Comparison of ENCODE assay signal across 8 mouse cellular contexts in genomic region chr13:74462318-74462698, GRCm38 (mm10). TPM values are rescaled to one million over a fixed set of nuclear protein-coding genes. Genes with fewer than 3 reads are reported as not detected.
DNase-seq lines count a peak whose midpoint lies in the region; ATAC-seq and TF ChIP-seq lines count a peak whose summit lies in the region.
"Not testable (repeated sequence)": the region's sequence is repeated elsewhere in the genome, so short reads cannot be mapped to it uniquely, and the experiment has no call there.

No protein-coding gene starts in this region.

- H3K27ac ChIP-seq in CH12.LX (ENCODE audit: insufficient read depth, low read depth): peak overlapping the region; percentile 55; the same call in 1 of the 2 replicates
- not testable (repeated sequence) for H3K27ac ChIP-seq in forebrain, embryonic 14.5 days (ENCODE audit: low read depth, low read length); olfactory bulb, adult 2 months (ENCODE audit: insufficient read depth, low read depth, low read length)
- peak overlapping the region; percentile 91 for H3K27ac ChIP-seq in hindbrain, embryonic 10.5 days
- peak overlapping the region; percentile 99 for H3K27ac ChIP-seq in kidney, embryonic 15.5 days
- peak overlapping the region; percentile 94 for H3K27ac ChIP-seq in liver, embryonic 11.5 days (ENCODE audit: low read depth, low read length)
- peak overlapping the region; percentile 90 for H3K27ac ChIP-seq in midbrain, embryonic 10.5 days (replicated peaks)

- dilution Hi-C loops in CH12.LX (cut with MboI; ENCODE audit: extremely low pct_ligation_motif_present, extremely low pct_unique_long_range_greater_than_20kb, low sequenced_read_pairs): not testable (repeated sequence)

- not testable (repeated sequence) for H3K36me3 ChIP-seq in CH12.LX (replicated peaks in 1 of 2; ENCODE audit: control insufficient read depth in 1 of 2, insufficient read depth in 1 of 2, low read length in 1 of 2); forebrain, embryonic 14.5 days (ENCODE audit: control insufficient read depth, insufficient read depth, low read length); hindbrain, embryonic 10.5 days; kidney, embryonic 15.5 days; liver, embryonic 11.5 days (ENCODE audit: control insufficient read depth, insufficient read depth, low read length); midbrain, embryonic 10.5 days

- not testable (repeated sequence) for TF ChIP-seq CTCF in CH12.LX (conservative IDR thresholded peaks at IDR 0.05 in 1 of 2, IDR thresholded peaks at IDR 0.05 in 1 of 2; ENCODE audit: low read depth in 2 of 2, low read length in 2 of 2); olfactory bulb, adult 2 months (IDR thresholded peaks at IDR 0.05; ENCODE audit: insufficient read depth, low read depth, low read length)

- not testable (repeated sequence) for DNase-seq in CH12.LX (ENCODE audit: extremely low read depth); forebrain, embryonic 14.5 days (ENCODE audit: low spot score); hindbrain, embryonic 10.5 days (ENCODE audit: low spot score); liver, embryonic 11.5 days (ENCODE audit: low spot score); midbrain, embryonic 10.5 days (ENCODE audit: low spot score)
- DNase-seq in cerebellum, postnatal 10 days: peak; percentile 28 to 43

- peak overlapping the region; percentile 92 for H3K9ac ChIP-seq in CH12.LX (ENCODE audit: insufficient read depth, low read depth)
- peak overlapping the region; percentile 67 for H3K9ac ChIP-seq in forebrain, embryonic 14.5 days (ENCODE audit: low read length)
- H3K9ac ChIP-seq in kidney, embryonic 15.5 days: peak overlapping the region; percentile 61
- peak overlapping the region; percentile 64 for H3K9ac ChIP-seq in liver, embryonic 11.5 days (ENCODE audit: low read depth, low read length)

- H3K4me1 ChIP-seq in CH12.LX (ENCODE audit: control insufficient read depth in 1 of 2, insufficient read depth in 2 of 2); forebrain, embryonic 14.5 days (ENCODE audit: control insufficient read depth, insufficient read depth, low read length); hindbrain, embryonic 10.5 days (replicated peaks); kidney, embryonic 15.5 days; liver, embryonic 11.5 days (replicated peaks; ENCODE audit: control insufficient read depth, insufficient read depth, low read length); midbrain, embryonic 10.5 days; olfactory bulb, adult 2 months (ENCODE audit: control insufficient read depth, insufficient read depth, low read length): not testable (repeated sequence)

- H3K9me3 ChIP-seq in CH12.LX (replicated peaks; ENCODE audit: low read length); forebrain, embryonic 14.5 days (replicated peaks; ENCODE audit: control insufficient read depth, low read length); hindbrain, embryonic 10.5 days; kidney, embryonic 15.5 days (replicated peaks); liver, embryonic 11.5 days (ENCODE audit: control insufficient read depth, low read length); midbrain, embryonic 10.5 days (replicated peaks): not testable (repeated sequence)

- TF ChIP-seq RAD21 in CH12.LX (IDR thresholded peaks at IDR 0.05; ENCODE audit: low read depth, low read length): not testable (repeated sequence)

- WGBS in forebrain, embryonic 14.5 days: 3% methylated on average over 7 of the region's 7 CpGs
- WGBS in hindbrain, embryonic 10.5 days: 5% methylated on average over 7 of the region's 7 CpGs
- WGBS in kidney, embryonic 15.5 days: 4% methylated on average over 7 of the region's 7 CpGs
- WGBS in liver, embryonic 11.5 days: under 1% methylated on average over 7 of the region's 7 CpGs
- 1% methylated on average over 7 of the region's 7 CpGs for WGBS in midbrain, embryonic 10.5 days
- WGBS in olfactory bulb, adult 2 months: 3% methylated on average over 7 of the region's 7 CpGs

- not testable (repeated sequence) for TF ChIP-seq EP300 in CH12.LX (IDR thresholded peaks at IDR 0.05; ENCODE audit: low read length)

- not testable (repeated sequence) for TF ChIP-seq POLR2A in CH12.LX (IDR thresholded peaks at IDR 0.05; ENCODE audit: low read depth, low read length); olfactory bulb, adult 2 months (IDR thresholded peaks at IDR 0.05; ENCODE audit: insufficient read depth, low read depth, low read length)

- H3K27me3 ChIP-seq in CH12.LX (replicated peaks); forebrain, embryonic 14.5 days (replicated peaks; ENCODE audit: control insufficient read depth, insufficient read depth, low read length); hindbrain, embryonic 10.5 days (ENCODE audit: insufficient read depth, poor library complexity, severe bottlenecking); kidney, embryonic 15.5 days; liver, embryonic 11.5 days (replicated peaks; ENCODE audit: control insufficient read depth, insufficient read depth, low read length); midbrain, embryonic 10.5 days (ENCODE audit: low read depth, poor library complexity, severe bottlenecking): not testable (repeated sequence)

- not testable (repeated sequence) for H3K79me2 ChIP-seq in CH12.LX (replicated peaks; ENCODE audit: control insufficient read depth, extremely low read depth, insufficient read depth, poor library complexity, severe bottlenecking)

- ATAC-seq in forebrain, embryonic 14.5 days; liver, embryonic 11.5 days (replicated peaks; ENCODE audit: low FRiP score): not testable (repeated sequence)
- peak; percentile 72 for ATAC-seq in kidney, embryonic 15.5 days (replicated peaks; ENCODE audit: low FRiP score)

- in situ Hi-C loops in CH12.LX (cut with MboI; ENCODE audit: low pct_ligation_motif_present, low pct_unique_long_range_greater_than_20kb, low sequenced_read_pairs): not testable (repeated sequence)

- H3K4me2 ChIP-seq in CH12.LX (ENCODE audit: insufficient read depth, low read depth, poor library complexity, severe bottlenecking): peak overlapping the region; percentile 61
- H3K4me2 ChIP-seq in forebrain, embryonic 14.5 days (ENCODE audit: low read length): peak overlapping the region; percentile 76
- peak overlapping the region; percentile 84 for H3K4me2 ChIP-seq in kidney, embryonic 15.5 days
- peak overlapping the region; percentile 81 for H3K4me2 ChIP-seq in liver, embryonic 11.5 days

- peak overlapping the region; percentile 57 to 96 (median 72) for H3K4me3 ChIP-seq in CH12.LX (replicated peaks in 1 of 3; ENCODE audit: low read depth in 2 of 3, low read length in 2 of 3, poor library complexity in 1 of 3)
- H3K4me3 ChIP-seq in forebrain, embryonic 14.5 days (ENCODE audit: low read depth, low read length): peak overlapping the region; percentile 47
- peak overlapping the region; percentile 72 for H3K4me3 ChIP-seq in hindbrain, embryonic 10.5 days
- peak overlapping the region; percentile 69 for H3K4me3 ChIP-seq in kidney, embryonic 15.5 days (replicated peaks)
- H3K4me3 ChIP-seq in liver, embryonic 11.5 days (ENCODE audit: low read depth, low read length): peak overlapping the region; percentile 63
- H3K4me3 ChIP-seq in midbrain, embryonic 10.5 days: peak overlapping the region; percentile 68
- peak overlapping the region; percentile 85 for H3K4me3 ChIP-seq in olfactory bulb, adult 2 months (ENCODE audit: insufficient read depth, low read depth, low read length)

RNA-seq across cellular contexts. Expression of gene Zfp825, which starts 31.5 kb away (rescaled TPM):
- total RNA-seq in CH12.LX (2012; rRNA removed) (7.4 and 9.0 TPM in 2 replicates), CH12.LX (2014; rRNA removed) (22.5 and 30.6 TPM in 2 replicates)
- 10.3 and 10.9 TPM in 2 replicates for polyA plus RNA-seq in CH12.LX (2012; ENCODE audit: insufficient read length, low read depth)
- 15.2 and 18.0 TPM in 2 replicates for polyA plus RNA-seq in forebrain, embryonic 14.5 days (2014; fragmentation: Nextera tagmentation; extraction: Ambion mirVana)
- 19.0 and 22.4 TPM in 2 replicates for polyA plus RNA-seq in hindbrain, embryonic 10.5 days (2016; fragmentation: Nextera tagmentation; extraction: Ambion mirVana)
- polyA plus RNA-seq in kidney, embryonic 15.5 days (2015; fragmentation: Nextera tagmentation; extraction: Ambion mirVana): 22.5 and 23.7 TPM in 2 replicates
- polyA plus RNA-seq in liver, embryonic 11.5 days (2014; fragmentation: Nextera tagmentation; extraction: Ambion mirVana): 17.7 and 18.3 TPM in 2 replicates
- polyA plus RNA-seq in midbrain, embryonic 10.5 days (2016; fragmentation: Nextera tagmentation; extraction: Ambion mirVana): 20.2 and 21.2 TPM in 2 replicates
- polyA plus RNA-seq in olfactory bulb, adult 2 months (2012; ENCODE audit: insufficient read depth, insufficient read length, low replicate concordance, missing spikeins): not detected in 2 replicates

Comparison
In these comparisons a context has a peak if more than half of its experiments do, and no peak if none do; other contexts are left out.
1. RNA of gene Zfp825, which starts 31.5 kb away (polyA plus RNA-seq): 22.5 to 23.7 TPM in kidney, embryonic 15.5 days, 20.2 to 21.2 TPM in midbrain, embryonic 10.5 days, 19.0 to 22.4 TPM in hindbrain, embryonic 10.5 days, 17.7 to 18.3 TPM in liver, embryonic 11.5 days, 15.2 to 18.0 TPM in forebrain, embryonic 14.5 days and 10.3 to 10.9 TPM in CH12.LX; not detected in olfactory bulb, adult 2 months; every median in the first group is over 10 times any median in the second.
2. Peak in every context shown above with its lines, with median percentiles within 50 percentile points of each other: H3K4me2 ChIP-seq, H3K4me3 ChIP-seq and H3K9ac ChIP-seq.